Mouse (Mus musculus): Measurements from ENCODE around the gene Zdhhc19.

Gene Zdhhc19

DNA sequence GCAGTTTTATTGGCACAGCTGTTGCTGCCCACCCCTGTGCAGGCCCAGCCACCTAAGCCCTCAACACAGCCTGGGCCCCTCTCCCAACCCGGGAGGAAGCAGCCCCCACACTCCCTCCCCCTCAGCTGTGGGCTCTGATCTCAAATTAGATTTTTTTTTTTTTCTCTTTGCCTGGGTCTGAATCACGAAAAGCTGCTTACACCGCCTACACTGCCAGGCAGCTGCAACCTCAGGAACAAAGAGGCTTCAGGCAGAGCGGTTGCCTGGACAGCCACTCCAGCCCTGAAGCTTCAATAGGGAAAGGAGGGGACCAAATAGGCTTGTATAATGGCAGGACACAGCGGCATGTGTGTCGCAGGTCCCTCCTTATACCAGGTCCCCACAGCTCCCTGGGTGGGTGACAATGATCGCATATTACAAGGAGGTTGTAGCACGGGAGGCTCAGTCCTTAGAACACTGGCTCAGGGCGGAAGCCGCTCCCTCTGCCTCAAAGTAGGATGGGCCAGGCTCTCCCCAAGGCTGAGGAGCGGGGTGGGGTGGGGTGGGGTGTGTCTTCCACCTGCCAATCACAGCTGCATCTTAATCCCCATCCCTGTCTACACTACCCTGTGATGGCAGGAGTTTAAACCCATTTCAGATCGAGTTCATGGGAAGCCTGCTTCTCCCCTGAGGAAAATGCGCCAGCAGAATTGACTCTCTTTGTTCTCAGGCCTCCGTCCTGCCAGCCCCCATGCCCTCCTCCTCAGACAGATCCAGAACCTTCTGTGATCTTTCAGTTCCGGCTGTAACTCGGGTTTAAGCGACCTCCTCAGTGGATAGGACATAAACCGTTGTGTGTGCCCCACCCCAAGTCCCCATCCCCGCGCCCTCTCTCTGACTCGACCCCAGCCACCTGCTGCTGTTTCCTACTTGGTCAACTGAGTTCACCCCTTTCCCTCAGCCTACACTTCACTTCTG is 20.2 kb downstream of the Zdhhc19 start:
- DNase-seq: no peak

DNA sequence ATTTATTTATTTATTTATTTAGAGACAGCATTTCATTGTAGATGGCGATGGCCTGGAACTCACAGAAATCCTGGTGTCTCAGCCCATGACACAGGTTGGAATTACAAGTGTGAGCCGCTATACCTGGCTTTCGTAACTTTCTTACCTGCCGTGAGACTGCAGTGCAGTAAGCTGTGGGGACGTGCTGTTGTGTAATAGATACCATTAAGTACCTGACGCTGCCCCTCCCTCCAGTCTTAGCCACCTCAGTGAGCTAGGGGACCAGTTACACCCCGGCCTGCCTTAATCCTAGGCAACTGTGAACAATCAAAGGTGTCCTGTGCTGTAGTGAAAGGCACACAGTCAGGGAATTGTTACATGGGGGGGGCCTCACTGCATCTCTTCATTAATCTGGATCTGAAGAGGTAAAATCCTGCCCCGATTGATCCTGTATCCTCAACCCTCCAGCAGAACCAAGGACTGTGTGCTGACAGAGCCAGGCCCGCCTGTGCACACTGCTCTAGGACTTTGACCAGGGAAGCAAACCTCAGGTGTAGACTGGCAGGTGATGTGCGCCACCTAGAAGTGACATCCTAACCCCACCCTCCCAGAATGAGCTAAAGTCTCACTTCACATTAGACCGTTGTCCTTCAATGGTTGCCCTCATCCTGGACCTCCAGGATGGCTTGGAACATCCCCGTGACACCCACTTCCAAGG is 21.9 kb downstream of the Zdhhc19 start:
- DNase-seq: no peak

DNA sequence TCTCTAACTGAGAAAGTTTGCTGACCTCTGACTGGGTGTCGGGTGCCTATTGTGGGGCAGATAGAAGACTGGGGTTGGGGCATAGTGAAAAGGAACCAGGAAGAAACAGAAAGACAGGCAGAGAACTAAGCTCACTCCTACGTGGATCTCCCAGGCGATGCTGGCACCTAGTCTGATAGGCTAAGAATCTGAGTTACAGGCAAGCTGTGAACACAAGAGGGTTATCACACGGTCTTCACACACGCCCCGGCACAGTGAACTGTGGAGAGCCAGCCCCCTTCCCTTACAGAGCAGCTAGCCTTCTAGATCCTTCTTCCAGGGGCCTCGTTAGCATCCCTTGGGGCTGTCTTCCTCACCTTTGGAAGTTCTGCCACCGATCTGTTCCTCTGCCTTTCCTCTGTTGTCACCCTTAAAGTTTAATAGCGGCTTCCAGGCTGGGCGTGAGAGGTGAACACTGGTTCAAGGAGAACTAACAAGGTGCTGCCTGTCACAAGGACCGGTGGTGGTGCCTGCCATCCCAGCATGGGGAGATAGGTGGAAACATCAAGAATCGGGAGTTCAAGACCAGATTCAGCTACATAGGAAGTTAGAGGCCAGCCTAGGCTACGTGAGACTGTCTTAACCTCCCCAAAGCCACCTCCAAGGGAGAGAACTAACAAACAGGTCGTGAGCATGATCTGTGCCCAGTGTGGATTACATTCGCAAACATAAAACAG is 23.7 kb downstream of the Zdhhc19 start:
- no peak for DNase-seq

DNA sequence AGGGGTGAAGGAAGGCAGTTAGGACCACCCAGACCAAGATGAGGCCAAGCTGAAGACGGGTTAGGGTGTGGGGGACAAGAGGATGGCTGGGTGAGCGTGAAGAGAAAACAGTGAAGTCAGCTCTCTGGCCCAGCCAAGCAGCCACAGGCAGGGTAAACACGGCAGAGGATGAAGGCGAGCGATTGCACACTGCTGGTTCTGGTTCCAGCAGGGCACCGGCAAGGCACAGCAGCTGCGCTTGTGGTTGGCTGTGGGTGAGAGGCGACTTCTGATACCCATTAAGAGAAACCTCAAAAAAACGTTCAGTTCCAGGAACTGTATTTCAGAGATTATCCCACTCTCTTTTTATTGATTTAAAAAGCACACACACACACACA is 24.3 kb downstream of the Zdhhc19 start:
- no peak for DNase-seq

DNA sequence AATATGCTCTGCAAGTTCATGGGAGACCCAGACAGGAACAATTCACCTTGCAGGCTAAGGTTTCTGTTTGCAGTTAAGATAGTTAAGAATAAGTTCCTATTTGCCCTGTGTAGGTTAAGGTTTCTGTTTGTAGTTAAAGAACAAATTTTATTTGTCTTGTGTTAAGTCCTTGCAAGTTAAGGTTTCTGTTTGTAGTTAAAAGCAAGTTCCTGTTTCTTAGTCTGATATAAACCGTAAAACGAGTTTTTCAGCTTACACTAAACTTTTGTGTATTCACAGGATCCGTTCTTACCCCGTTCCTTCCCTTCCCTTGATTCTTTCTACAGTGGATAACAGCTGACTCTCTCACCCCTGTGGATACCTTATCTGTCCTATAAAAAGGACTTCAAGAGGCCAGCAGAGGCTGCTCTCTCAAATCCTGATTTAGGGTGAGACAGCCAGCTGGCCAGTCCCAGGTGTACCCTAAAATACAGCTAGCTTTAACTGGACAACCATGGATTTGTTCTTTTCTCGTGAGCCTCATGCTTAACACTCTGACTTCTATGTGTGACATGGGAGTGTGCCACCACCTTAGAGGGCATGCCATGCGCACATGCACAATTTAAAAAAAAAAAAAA is 26.6 kb downstream of the Zdhhc19 start:
- DNase-seq: no peak

DNA sequence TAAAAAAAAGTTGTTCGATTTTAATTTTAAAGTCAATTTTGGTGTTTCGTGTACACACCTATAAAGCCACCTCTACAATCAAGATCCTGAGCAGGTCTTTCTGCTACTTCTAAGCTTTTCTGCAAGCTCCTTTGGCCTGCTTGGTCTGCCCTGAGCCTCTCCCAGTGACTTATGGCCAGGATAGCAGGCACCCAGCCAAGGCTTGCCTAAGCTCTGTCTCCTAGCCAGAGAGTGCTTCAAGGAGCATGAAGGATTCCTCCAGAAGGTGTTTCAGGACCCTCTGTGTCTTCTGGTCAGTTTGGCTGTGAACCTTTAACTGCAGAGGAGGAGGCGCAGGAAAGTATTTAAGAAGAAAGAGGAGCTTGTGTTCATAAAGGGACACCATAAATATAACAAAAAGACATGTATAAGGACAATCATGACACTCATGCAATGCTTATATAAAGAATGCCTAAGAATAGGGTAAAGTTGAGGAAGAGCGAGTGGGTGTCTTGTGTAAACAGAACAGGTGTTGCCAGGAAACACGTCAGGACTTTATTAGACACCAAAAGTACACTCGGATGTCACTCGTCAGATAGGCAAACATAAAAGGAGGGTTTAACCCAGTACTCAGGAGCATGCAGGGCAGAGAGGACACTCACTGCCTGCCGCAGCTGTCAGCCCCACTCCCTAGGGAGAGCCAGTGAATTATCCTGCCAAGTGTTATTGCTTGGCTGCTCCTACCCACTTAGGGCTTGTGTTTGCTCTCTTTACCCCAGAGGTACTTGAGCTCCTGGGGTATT is 27.6 kb downstream of the Zdhhc19 start:
- peak; percentile 56 for DNase-seq

DNA sequence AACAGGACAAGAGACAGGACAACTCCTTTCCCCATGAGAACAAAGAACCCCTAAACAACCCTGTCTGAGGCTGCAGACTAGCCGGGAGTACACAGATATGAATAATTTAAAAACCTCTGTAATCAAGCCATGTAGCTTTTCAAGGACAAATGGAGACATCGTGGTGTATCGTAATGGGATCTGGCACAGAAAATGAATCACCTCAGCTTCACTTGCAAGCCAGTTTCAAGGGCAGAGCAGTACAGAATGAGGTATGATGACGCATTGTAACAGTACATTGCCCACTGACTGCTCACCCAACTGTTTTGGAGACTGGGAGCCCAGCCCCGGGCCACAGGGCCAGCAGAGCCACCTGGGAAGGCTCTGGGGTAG is 28.2 kb downstream of the Zdhhc19 start:
- DNase-seq: no peak

DNA sequence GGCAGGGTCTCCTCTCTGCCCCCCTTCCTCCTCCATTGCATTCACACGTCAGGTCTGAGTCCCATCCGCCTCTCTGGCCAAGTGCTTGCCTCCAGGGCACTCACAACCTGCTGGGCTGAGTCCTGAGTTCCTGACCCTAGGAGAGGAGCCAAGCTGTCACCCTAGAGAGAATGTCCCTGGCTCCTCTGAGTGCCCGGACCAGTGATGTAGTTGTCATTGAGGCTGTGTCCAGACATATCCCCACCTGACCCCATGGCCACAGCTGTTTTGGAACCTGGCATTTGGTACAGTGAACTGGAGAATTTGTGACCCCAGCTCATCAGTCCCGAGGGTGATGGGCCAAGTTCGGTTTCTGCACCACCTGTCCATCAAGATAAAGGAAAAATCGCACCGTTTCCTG is 30.8 kb downstream of the Zdhhc19 start:
- DNase-seq: no peak

DNA sequence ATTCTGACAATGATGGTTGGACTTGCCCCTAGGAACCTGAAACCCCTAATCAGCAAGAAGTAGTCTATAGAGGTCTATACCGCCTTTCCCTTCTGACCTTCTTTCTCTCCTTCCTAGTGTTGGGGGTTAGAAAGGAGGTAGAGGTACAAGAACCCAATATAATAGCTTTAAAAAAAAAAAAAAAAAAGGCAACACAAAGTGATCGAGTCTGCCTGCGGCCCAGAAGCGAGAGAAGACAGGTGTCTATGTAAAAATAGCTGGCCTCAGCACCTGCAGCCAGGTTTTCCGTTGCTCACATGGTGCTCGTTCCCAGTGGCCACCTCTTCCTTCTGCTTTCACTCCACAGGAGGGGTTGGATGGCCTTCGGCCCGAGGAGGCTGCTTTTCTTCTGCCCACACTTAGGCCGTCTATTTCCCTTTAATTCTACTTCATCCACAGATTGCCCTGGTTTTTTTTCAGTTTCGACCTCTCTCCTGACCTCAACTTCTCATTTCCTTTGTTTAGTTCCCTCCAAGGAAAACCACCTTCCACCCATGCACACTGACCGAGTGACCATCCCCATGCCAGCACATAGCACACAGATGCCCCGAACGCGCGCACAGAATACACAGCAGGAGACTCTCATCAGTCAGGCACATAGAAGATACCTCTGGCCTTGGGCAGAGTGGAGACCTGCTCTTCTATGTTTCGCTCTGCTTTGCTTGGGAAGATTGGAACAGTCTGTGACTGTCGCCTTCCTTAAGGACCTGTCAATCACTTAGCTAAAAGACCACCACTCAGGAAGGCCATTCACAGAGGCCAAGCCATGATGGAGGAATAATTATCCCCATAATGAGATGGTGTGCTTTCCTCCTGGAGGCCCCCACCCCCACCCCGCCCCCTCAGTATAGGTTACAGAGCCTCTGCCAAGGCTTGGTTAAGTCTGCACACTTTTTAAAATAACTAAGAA is 37.1 kb downstream of the Zdhhc19 start:
- DNase-seq: no peak

DNA sequence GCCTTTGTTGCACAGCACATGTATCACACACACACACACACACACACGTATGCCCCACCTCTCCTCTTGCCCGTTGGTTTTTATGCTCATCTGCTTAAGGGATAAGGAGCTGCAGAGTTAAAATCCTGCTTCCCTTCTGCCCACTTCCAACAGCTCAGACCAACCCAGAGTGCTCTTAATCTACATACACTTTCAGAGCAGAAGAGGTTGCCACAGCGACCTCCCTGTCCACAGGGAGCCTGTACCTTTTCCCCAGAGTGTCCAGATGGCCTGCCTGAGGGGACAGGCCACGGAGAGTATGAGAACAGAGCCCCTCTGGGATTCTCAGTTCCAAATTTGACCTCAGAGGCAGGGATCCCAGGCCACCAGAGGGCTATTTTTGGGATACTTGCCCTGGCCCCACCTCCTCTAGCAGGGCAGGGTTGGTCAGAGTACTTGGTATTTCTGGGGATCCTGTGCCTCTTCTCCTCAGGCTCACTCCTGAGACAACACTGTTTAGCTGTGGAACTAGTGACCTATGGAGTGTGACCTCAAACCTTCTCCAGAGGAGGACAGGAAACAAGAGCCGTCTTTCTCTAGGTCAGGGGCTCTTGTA is 39.2 kb downstream of the Zdhhc19 start:
- DNase-seq: no peak

DNA sequence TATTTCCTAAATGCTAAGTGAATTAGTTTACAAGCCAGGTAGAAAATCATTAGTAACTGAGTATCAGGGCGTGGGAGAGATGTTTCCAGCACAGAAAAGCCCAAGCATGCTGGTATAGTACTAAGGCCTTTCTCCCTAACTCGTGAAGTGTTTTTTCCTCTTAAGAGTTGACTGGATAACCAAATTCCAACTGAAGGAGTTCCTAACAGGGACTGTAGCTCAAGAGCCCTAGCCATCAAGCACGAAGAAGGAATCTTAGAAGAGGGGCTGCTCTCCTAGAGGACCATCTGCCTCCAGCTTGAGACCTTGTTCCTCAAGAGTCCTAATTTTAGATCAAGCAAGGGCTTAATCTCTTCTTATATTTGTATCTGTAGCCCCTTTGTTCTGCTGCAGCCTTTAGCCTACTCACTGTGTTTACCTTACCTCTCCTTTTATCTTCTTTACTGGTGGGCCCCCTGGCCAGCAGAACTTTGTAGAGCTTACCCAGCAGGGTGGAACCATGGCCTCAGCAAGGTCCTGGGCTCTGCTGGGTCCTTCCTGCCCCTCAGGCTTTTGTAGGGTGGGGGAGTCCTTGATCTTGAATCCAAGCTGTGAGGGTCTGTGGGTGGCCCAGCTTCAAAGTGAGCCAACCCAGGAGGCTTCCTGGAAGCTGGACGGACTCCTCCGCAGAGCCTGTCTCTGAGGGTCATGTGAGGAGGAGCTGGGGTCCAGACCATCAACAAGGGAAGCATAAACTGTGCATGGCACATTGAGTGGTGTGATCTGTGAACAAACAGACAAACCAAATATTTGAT is 42.0 kb downstream of the Zdhhc19 start:
- DNase-seq: no peak

DNA sequence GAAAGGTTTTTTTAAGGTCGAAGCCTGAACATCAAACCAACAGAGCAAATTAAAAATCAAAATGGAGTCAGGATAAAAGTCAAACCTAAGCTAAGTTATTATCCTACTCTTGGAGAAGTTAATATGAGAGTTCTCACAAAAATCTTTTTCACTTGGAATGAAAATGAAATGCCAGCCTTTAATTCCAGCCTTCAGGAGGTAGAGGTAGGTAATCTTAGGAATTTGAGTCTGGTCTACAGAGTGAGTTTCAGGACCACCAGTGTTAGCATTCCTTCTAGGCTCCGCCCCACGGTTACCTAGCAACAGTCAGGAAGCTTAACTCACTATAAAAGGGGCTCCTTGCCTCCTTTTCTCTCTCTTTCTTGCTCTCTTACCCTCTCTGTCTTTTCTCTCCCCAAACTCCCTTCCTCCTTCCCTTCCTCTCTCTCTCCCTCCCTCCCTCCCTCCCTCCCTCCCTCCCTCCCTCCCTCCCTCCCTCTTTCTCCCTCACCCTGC is 42.7 kb downstream of the Zdhhc19 start:
- no peak for DNase-seq

DNA sequence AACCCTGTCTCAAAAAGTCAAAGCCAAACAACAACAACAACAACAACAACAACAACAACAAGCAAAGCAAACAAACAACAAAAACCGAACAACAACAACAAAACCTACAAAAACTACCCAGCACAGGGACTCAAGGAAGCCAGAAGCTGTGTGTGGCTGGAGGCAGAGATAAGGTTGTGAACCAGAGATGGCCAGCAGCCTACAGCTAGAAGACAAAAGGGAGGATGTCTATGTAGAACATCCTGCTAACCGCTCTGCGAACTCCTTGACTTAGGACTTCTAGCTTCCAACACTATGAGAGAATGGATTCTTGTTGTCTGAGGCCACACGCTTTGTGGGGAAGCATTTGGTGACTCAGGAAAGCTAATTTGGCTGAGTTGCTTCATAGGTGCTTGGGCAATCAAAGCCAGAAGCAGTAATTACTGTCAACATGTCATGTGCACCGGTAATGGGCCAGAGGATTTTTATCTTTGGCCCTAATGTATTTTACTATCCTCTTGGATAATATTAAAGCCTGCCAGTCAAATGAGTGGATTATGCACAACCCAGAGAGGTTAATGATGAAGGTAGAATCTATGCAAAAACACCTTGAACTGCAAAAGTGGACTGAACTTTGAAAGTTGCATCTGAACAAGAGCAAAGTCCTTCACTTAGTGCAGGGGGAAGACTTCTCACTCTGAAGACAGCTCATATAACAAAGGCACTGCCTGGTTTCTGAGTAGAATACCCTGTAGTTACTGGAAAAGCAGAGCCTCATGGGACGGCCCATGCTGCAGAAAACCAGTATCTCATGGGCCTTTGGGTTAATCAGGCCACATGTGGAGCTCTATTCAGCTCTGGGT is 45.5 kb downstream of the Zdhhc19 start:
- no peak for DNase-seq

DNA sequence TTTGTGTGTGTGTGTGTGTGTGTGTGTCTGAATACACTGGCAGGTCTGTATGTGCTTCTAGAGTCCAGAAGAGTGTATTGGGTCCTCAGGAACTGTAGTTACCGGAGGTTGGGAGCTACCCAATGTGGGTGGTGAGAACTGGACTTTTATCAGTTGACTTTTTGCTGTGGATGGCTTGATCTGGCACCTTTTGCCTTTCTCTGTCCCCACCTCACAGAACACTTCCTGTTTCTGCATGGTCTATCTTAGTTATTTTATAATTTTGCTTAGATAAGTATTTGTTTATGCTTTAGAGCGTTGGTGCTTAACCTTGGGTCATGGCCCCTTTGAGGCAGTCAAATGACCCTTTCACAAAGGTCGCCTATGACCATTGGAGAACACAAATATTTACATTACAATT is 47.4 kb downstream of the Zdhhc19 start:
- no peak for DNase-seq

DNA sequence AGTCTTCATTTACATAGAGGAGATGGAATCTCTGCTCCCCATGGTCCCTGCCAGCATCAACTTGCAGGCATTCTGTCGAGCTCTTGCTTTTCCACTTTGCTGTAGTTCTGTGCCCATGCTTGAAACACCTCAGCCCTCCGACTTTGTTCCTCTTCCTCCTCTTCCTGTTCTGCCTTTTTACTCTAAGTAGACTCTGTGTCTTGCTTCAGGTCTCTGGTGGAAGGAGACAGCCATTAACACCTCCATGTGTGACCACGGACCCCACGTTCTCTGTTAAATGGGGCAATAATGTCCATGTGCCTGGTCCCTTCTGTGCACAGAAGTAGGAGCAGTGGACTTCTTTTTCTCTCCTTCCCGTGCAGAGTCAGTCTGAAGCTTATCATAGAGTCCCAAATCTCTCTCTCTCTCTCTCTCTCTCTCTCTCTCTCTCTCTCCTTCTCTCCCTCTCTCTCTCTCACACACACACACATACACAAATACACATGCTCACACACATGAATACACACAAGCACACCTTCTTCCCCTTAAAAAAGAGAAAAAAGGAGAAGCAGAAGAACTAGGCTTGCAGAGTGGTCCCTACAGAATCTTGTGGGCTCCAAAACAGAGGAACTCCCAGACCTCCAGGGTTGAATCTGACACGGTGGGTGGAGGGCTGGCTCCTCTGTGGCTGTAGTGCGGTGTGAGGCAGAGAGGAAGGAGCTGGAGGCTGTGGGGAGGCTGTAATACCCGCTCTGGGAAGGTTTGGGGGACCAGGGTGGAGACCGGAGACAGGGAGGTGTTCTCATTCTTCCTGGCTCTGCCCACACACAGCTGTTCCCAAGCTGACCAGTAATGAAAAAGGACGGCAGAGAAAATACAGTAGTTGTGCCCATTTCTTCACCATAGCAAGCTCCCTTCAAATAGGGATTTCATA is 51.3 kb downstream of the Zdhhc19 start:
- DNase-seq: no peak

DNA sequence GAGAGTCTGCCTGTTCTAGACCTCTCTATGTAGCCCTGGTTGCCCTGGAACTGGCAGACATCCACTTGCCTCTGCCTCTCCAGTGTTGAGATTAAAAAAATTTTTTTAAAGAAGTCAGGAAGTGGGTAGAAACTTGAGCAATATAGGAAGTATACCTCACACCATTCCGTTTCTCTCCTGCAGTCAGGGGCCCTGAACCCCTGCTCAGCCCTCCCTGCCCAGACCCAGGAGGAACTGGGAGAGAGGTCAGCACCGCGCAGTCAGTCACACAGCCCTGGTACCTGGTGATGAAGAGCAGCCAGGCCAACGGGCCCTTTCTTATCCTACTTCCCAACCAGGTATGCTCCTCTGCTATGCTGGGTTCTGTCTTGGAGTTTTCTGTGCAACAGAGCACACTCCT is 54.0 kb downstream of the Zdhhc19 start:
- DNase-seq: no peak

DNA sequence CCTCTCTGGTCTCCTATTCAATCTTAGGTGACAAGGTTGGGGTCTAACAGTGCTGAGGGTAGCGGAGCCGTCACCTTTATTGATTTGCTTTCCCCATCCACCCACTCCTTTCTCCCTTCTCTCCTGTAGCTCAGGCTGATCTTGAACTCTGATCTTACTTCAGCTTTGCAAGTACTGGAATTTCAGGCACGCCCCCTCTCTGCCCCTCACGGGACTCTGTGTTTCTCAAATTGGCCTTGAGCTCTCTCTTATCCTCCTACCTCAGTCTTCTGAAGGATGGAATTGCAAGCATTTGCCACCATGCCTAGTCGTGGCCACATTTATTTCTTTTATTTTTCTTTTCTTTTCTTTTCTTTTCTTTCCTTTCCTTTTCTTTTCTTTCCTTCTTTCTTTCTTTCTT is 54.4 kb downstream of the Zdhhc19 start:
- no peak for DNase-seq

DNA sequence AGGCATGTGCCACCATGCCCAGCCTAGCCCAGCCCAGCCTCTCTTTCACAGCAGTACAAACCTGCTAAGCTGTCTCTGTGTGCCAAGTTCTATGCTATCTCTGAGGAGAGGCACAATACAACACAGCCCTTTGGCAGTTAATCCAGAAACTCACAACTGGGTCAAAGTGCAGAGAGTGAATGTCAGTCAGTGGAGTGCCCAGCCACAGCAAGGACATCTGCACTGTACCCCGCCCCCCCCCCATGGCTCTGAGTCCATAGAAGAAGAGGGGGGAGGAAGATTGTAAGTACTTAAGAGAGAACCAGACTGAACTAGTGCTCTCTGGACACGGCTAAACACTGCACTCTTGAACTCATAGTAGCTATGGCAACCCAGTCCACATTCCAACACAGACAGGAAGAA is 55.3 kb downstream of the Zdhhc19 start:
- peak; percentile 24 for DNase-seq

Data from lung, postnatal 10 days (tissue).